Mouse (Mus musculus): ENCODE measurements around the gene Acly.

DNA sequence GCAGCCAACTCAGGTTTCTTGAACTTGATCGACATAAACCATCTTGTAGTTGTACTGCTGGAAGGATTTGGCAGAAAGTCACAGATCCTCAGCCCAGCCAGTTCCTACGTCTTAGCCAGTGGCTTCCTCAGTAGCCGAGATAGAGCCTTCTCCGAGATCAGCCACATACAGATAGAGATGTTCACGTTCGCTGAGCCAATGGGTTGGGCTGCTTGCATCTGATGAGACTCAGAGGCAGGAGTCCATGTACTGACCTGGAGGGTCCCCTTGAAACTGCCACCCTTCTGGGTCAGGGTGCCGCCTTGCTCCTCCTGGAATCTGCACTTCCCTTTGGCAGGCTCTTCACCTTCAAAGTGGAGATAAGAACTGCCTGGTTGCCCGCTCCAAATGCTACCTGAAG, 21.7 kb upstream of the Acly start:
- TF ChIP-seq POLR2A (IDR thresholded peaks at IDR 0.05; ENCODE audit: extremely low read depth, insufficient read depth, low read length) (no peak), CTCF (IDR thresholded peaks at IDR 0.05; ENCODE audit: extremely low read depth, insufficient read depth, low read length) (no peak)
